Mouse (Mus musculus) thymus, adult 2 months (tissue): ENCODE measurements at regions not wholly inside any gene's neighbourhood (a gene's known extent, or its start where the extent isn't known, plus 50 kb on each side); places are given as distances from the start of the nearest gene placed in this dataset.

Experiments
- DNase-seq: peaks from one replicate; pipeline ENCODE4 v3.0.0; 2021
- H3K27ac ChIP-seq: fragments of 200-500 bp; 2 replicates; pipeline ENCODE4 v1.5.1; 2012; ENCODE audit warnings: low read length, control low read depth; ENCODE audit not compliant: control insufficient read depth, insufficient read depth
- H3K27me3 ChIP-seq: fragments of 200-500 bp; 2 replicates; pipeline ENCODE4 v1.6.1; 2012; ENCODE audit warnings: mild to moderate bottlenecking, low read length, moderate library complexity, mixed read lengths; ENCODE audit not compliant: control insufficient read depth, insufficient read depth
- H3K36me3 ChIP-seq: fragments of 200-500 bp; 2 replicates; pipeline ENCODE4 v1.6.1; 2012; ENCODE audit warnings: mild to moderate bottlenecking, low read length, moderate library complexity; ENCODE audit not compliant: control insufficient read depth, insufficient read depth
- H3K4me1 ChIP-seq: fragments of 200-500 bp; replicated peaks from 2 replicates; pipeline ENCODE4 v1.6.1; 2012; ENCODE audit warnings: low read length; ENCODE audit not compliant: control insufficient read depth, insufficient read depth
- H3K4me3 ChIP-seq: fragments of 200-500 bp; 2 replicates; pipeline ENCODE4 v1.5.1; 2012; ENCODE audit warnings: mild to moderate bottlenecking, low read length, control low read depth, moderate library complexity; ENCODE audit not compliant: control insufficient read depth, insufficient read depth
- CTCF ChIP-seq: fragments of 200-500 bp; IDR thresholded peaks from 2 replicates; pipeline ENCODE4 v1.5.1; 2012; ENCODE audit warnings: mild to moderate bottlenecking, control low read depth, low read length, moderate library complexity, borderline replicate concordance; ENCODE audit not compliant: control insufficient read depth, poor library complexity, insufficient read depth; ENCODE audit errors: extremely low read depth
- POLR2A ChIP-seq: fragments of 200-500 bp; IDR thresholded peaks from 2 replicates; pipeline ENCODE4 v1.6.1; 2012; ENCODE audit warnings: mild to moderate bottlenecking, low read length, control low read depth, moderate library complexity; ENCODE audit not compliant: control insufficient read depth, poor library complexity, insufficient read depth; ENCODE audit errors: extremely low read depth
- WGBS: fragments of 180-500 bp; shearing (Covaris S2); methylation state at CpG from one replicate; pipeline ENCODE4 v1.1.7; 2018; 5-methylcytosine and 5-hydroxymethylcytosine counted together

GRCm38 (mm10) chr6:50713297-50713696 is 59.1 kb upstream of the Npvf start:
- H3K4me3 ChIP-seq, result no peak overlapping the region
- no peaks in the 10 kb centered on the region for H3K27me3 ChIP-seq
- H3K4me1 ChIP-seq, result no peaks in the 10 kb centered on the region
- no peak for TF ChIP-seq POLR2A
- no peak for TF ChIP-seq CTCF
- no peak for DNase-seq
- H3K36me3 ChIP-seq, result no peaks in the 10 kb centered on the region
- WGBS, result 91% methylated on average over 3 of the region's 3 CpGs
- H3K27ac ChIP-seq, result no peak overlapping the region

- Histone ChIP-seq H3K27ac (no peak overlapping the region), H3K4me3 (no peak overlapping the region), H3K27me3 (no peaks in the 10 kb centered on the region), H3K36me3 (no peaks in the 10 kb centered on the region), H3K4me1 (no peaks in the 10 kb centered on the region)
- DNase-seq, result no peak
- 85% methylated on average over 4 of the region's 4 CpGs for WGBS
- TF ChIP-seq CTCF (no peak), POLR2A (no peak)
Observed at GRCm38 (mm10) chr6:50718631-50719030, 64.4 kb upstream of the Npvf start.

- Histone ChIP-seq H3K4me1 (no peaks in the 10 kb centered on the region), H3K4me3 (no peak overlapping the region), H3K27ac (no peak overlapping the region), H3K36me3 (no peaks in the 10 kb centered on the region), H3K27me3 (no peaks in the 10 kb centered on the region)
- no peak for TF ChIP-seq CTCF
- no peak for TF ChIP-seq POLR2A
- 85% methylated on average over 4 of the region's 4 CpGs for WGBS
- no peak for DNase-seq
Observed at GRCm38 (mm10) chr6:50720346-50720745, 66.1 kb upstream of the Npvf start.

GRCm38 (mm10) chr6:50725640-50726039 is 71.4 kb upstream of the Npvf start:
- no peaks in the 10 kb centered on the region for H3K36me3 ChIP-seq
- H3K27ac ChIP-seq, result no peak overlapping the region
- WGBS, result 96% methylated on average over 3 of the region's 3 CpGs
- TF ChIP-seq CTCF, result no peak
- no peaks in the 10 kb centered on the region for H3K4me1 ChIP-seq
- H3K27me3 ChIP-seq, result no peaks in the 10 kb centered on the region
- DNase-seq, result no peak
- no peak overlapping the region for H3K4me3 ChIP-seq

- DNase-seq, result no peak
- Histone ChIP-seq H3K36me3 (no peaks in the 10 kb centered on the region), H3K4me1 (no peaks in the 10 kb centered on the region), H3K4me3 (no peak overlapping the region), H3K27ac (no peak overlapping the region), H3K27me3 (no peaks in the 10 kb centered on the region)
- WGBS, result 97% methylated on average over 9 of the region's 9 CpGs
- no peak for TF ChIP-seq POLR2A
- no peak for TF ChIP-seq CTCF
Observed at GRCm38 (mm10) chr6:50726166-50726591, 71.9 kb upstream of the Npvf start.

- no peak for TF ChIP-seq POLR2A
- WGBS, result 60% methylated on average over 14 of the region's 14 CpGs
- no peaks in the 10 kb centered on the region for H3K27me3 ChIP-seq
- H3K4me1 ChIP-seq, result no peaks in the 10 kb centered on the region
- H3K4me3 ChIP-seq, result no peak overlapping the region
- no peak overlapping the region for H3K27ac ChIP-seq
- DNase-seq, result no peak
- H3K36me3 ChIP-seq, result no peaks in the 10 kb centered on the region
Observed at GRCm38 (mm10) chr6:50730744-50731718, 76.8 kb upstream of the Npvf start.

- no peaks in the 10 kb centered on the region for H3K4me1 ChIP-seq
- no peak for TF ChIP-seq CTCF
- TF ChIP-seq POLR2A, result no peak
- no peak overlapping the region for H3K27ac ChIP-seq
- 95% methylated on average over 2 of the region's 2 CpGs for WGBS
- DNase-seq, result no peak
- no peaks in the 10 kb centered on the region for H3K27me3 ChIP-seq
- no peak overlapping the region for H3K4me3 ChIP-seq
- H3K36me3 ChIP-seq, result no peaks in the 10 kb centered on the region
Observed at GRCm38 (mm10) chr6:50734701-50735100, 80.5 kb upstream of the Npvf start.
